Mouse (Mus musculus) liver, postnatal 0 days (tissue): ENCODE measurements around the gene Nudt17. TPM values are rescaled to one million over a fixed set of nuclear protein-coding genes. Genes with fewer than 3 reads are reported as not detected.
A peak's percentile ranks its signal among the peaks of the same experiment; 100 is the strongest.

Experiments
- ATAC-seq: fragments of 200-750 bp; cut with Nextera tagmentation; 2 replicates; pipeline ENCODE4 v1.8.0; 2017; ENCODE audit warnings: mild to moderate bottlenecking, moderate library complexity
- DNase-seq: peaks from one replicate; pipeline ENCODE4 v3.0.0-alpha.2; 2016
- H3K27ac ChIP-seq: fragments of 300-500 bp; sonication (generic); 2 replicates; pipeline ENCODE4 v1.5.1; 2014; ENCODE audit warnings: antibody characterized with exemption, moderate library complexity, mild to moderate bottlenecking, low read depth
- H3K27me3 ChIP-seq: fragments of 300-500 bp; sonication (generic); 2 replicates; pipeline ENCODE4 v1.6.1; 2014; ENCODE audit warnings: low read length, control low read depth, mixed read lengths; ENCODE audit not compliant: insufficient read depth
- H3K36me3 ChIP-seq: fragments of 300-500 bp; sonication (generic); replicated peaks from 2 replicates; pipeline ENCODE4 v1.6.1; 2014; ENCODE audit warnings: mild to moderate bottlenecking, control low read depth, low read length, moderate library complexity, mixed read lengths; ENCODE audit not compliant: insufficient read depth
- H3K4me1 ChIP-seq: fragments of 300-500 bp; sonication (generic); 2 replicates; pipeline ENCODE4 v1.6.1; 2014; ENCODE audit warnings: antibody characterized with exemption, mild to moderate bottlenecking, control low read depth; ENCODE audit not compliant: insufficient read depth
- H3K4me2 ChIP-seq: fragments of 300-500 bp; sonication (generic); 2 replicates; pipeline ENCODE4 v1.6.1; 2014; ENCODE audit warnings: low read depth, mild to moderate bottlenecking, low read length, moderate library complexity, mixed read lengths
- H3K4me3 ChIP-seq: fragments of 300-500 bp; sonication (generic); 2 replicates; pipeline ENCODE4 v1.5.1; 2014; ENCODE audit warnings: low read depth, low read length
- H3K9ac ChIP-seq: fragments of 300-500 bp; sonication (generic); replicated peaks from 2 replicates; pipeline ENCODE4 v1.6.1; 2014; ENCODE audit warnings: mild to moderate bottlenecking, moderate library complexity
- H3K9me3 ChIP-seq: fragments of 300-500 bp; sonication (generic); 2 replicates; pipeline ENCODE4 v1.6.1; 2016; ENCODE audit warnings: mild to moderate bottlenecking, control low read depth, low read length, mixed read lengths
- CTCF ChIP-seq: sonication (generic); IDR thresholded peaks from 2 replicates; pipeline ENCODE4 v1.5.1; 2016; ENCODE audit warnings: antibody characterized with exemption, low read depth
- EP300 ChIP-seq: IDR thresholded peaks from 2 replicates; pipeline ENCODE4 v1.6.1; 2016; ENCODE audit warnings: antibody characterized with exemption, low read depth, mild to moderate bottlenecking
- WGBS: fragments of 180-500 bp; shearing (Covaris S2); extraction: QIAGEN DNeasy Blood & Tissue Kit; methylation state at CpG from one replicate; pipeline ENCODE4 v1.1.7; 2014; ENCODE audit not compliant: insufficient replicate concordance; 5-methylcytosine and 5-hydroxymethylcytosine counted together
- polyA plus RNA-seq: library from polyadenylated mRNA; unstranded; fragments of >200 nt; fragmentation: Nextera tagmentation; extraction: Ambion mirVana; gene quantifications from 2 replicates; pipeline ENCODE4 v1.2.1, GENCODE M21; 2015

Gene Nudt17
- polyA plus RNA-seq, 1 experiment from 2014 or later: 0.29 TPM

DNA sequence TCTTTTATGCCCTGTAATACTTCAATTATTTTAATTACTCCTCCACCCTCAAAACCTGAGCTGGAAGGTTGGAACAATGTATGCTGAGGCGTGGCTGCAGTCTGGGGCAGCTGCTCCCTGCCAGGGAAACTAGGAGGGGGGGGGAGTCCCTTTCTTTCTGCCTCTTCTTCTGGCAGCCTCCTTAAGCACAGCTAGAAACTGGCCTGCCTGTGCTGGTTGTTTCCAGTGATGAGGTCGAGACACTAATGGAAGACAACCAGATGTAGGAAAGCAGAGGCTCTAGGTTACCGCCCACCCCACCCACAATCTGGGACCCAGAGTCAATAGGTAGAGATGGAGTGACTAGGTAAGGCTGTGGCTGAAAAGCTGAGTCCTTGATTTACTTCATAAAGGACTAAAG, 32.7 kb downstream of the Nudt17 start:
- Histone ChIP-seq H3K4me2 (no peak overlapping the region), H3K4me1 (no peaks in the 10 kb centered on the region), H3K4me3 (no peak overlapping the region), H3K27ac (no peak overlapping the region), H3K27me3 (peaks cover 15% of the 10 kb centered on the region), H3K36me3 (no peaks in the 10 kb centered on the region), H3K9me3 (no peaks in the 10 kb centered on the region), H3K9ac (no peak overlapping the region)
- no peak for DNase-seq
- no peak for ATAC-seq
- WGBS: 67% methylated on average over 3 of the region's 3 CpGs
- no peak for TF ChIP-seq CTCF
- no peak for TF ChIP-seq EP300

GRCm38 (mm10) chr3:96675171-96675570, 33.2 kb downstream of the Nudt17 start:
- no peak overlapping the region for H3K4me2 ChIP-seq
- TF ChIP-seq CTCF (no peak), EP300 (no peak)
- ATAC-seq (no peak), DNase-seq (no peak)
- peaks cover 17% of the 10 kb centered on the region for H3K27me3 ChIP-seq
- H3K36me3 ChIP-seq: no peaks in the 10 kb centered on the region
- no peaks in the 10 kb centered on the region for H3K9me3 ChIP-seq
- no peak overlapping the region for H3K27ac ChIP-seq
- WGBS: 58% methylated on average over 3 of the region's 3 CpGs
- no peak overlapping the region for H3K9ac ChIP-seq
- H3K4me1 ChIP-seq: peaks cover 4% of the 10 kb centered on the region
- no peak overlapping the region for H3K4me3 ChIP-seq

GRCm38 (mm10) chr3:96674442-96674841, 33.9 kb downstream of the Nudt17 start:
- TF ChIP-seq CTCF: no peak
- TF ChIP-seq EP300: no peak
- no peak for ATAC-seq
- H3K4me1 ChIP-seq: peaks cover 4% of the 10 kb centered on the region
- no peak for DNase-seq
- no peak overlapping the region for H3K4me3 ChIP-seq
- no peak overlapping the region for H3K27ac ChIP-seq
- H3K4me2 ChIP-seq: no peak overlapping the region
- no peaks in the 10 kb centered on the region for H3K36me3 ChIP-seq
- 73% methylated on average over 8 of the region's 8 CpGs for WGBS
- H3K27me3 ChIP-seq: peaks cover 16% of the 10 kb centered on the region
- no peaks in the 10 kb centered on the region for H3K9me3 ChIP-seq
- no peak overlapping the region for H3K9ac ChIP-seq

GRCm38 (mm10) chr3:96673514-96673913, 34.8 kb downstream of the Nudt17 start:
- 72% methylated on average over 4 of the region's 4 CpGs for WGBS
- Histone ChIP-seq H3K27ac (no peak overlapping the region), H3K36me3 (no peaks in the 10 kb centered on the region), H3K9me3 (no peaks in the 10 kb centered on the region), H3K4me1 (peaks cover 4% of the 10 kb centered on the region), H3K9ac (no peak overlapping the region), H3K4me2 (no peak overlapping the region), H3K27me3 (peaks cover 19% of the 10 kb centered on the region), H3K4me3 (no peak overlapping the region)
- no peak for TF ChIP-seq EP300
- no peak for TF ChIP-seq CTCF
- DNase-seq (no peak), ATAC-seq (no peak)

GRCm38 (mm10) chr3:96671519-96671918, 36.8 kb downstream of the Nudt17 start:
- TF ChIP-seq EP300 (no peak), CTCF (no peak)
- no peaks in the 10 kb centered on the region for H3K9me3 ChIP-seq
- ATAC-seq (no peak), DNase-seq (no peak)
- no peaks in the 10 kb centered on the region for H3K36me3 ChIP-seq
- no peak overlapping the region for H3K9ac ChIP-seq
- H3K4me2 ChIP-seq: no peak overlapping the region
- WGBS: 88% methylated on average over 5 of the region's 5 CpGs
- no peak overlapping the region for H3K4me3 ChIP-seq
- H3K27me3 ChIP-seq: peaks cover 19% of the 10 kb centered on the region
- H3K4me1 ChIP-seq: peaks cover 4% of the 10 kb centered on the region
- H3K27ac ChIP-seq: no peak overlapping the region

- Histone ChIP-seq H3K4me2 (peak within 1 kb of the TSS; percentile 78), H3K9me3 (no peaks in the 10 kb centered on the region), H3K36me3 (no peaks in the 10 kb centered on the region), H3K27ac (no peak within 1 kb of the TSS), H3K4me1 (peaks cover 4% of the 10 kb centered on the region), H3K27me3 (peaks cover 19% of the 10 kb centered on the region), H3K9ac (0 out of 2 replicates have a peak within 1 kb of the TSS, but pooled peaks have one; percentile 18), H3K4me3 (peak within 1 kb of the TSS; percentile 42)
- no peak for TF ChIP-seq EP300
- peak; percentile 47 for TF ChIP-seq CTCF
- 4% methylated on average over 35 of the region's 35 CpGs for WGBS
- ATAC-seq: peak; percentile 99
- peak; percentile 90 for DNase-seq
Measured at GRCm38 (mm10) chr3:96669727-96670468, 38.5 kb downstream of the Nudt17 start, which contains the start of gene Ankrd35. Gene Ankrd35 (plus strand): TSS chr3:96670131.
